Mouse (Mus musculus): ENCODE data around the gene Zfp383. TPM values are rescaled to one million over a fixed set of nuclear protein-coding genes. Genes with fewer than 3 reads are reported as not detected.
"Not testable (repeated sequence)": the region's sequence is repeated elsewhere in the genome, so short reads cannot be mapped to it uniquely, and the experiment has no call there.

The Zfp383 gene
- total RNA-seq, 2 experiments from 2014 or later: 5.2 to 5.8 TPM

- no peak for DNase-seq (ENCODE audit: low spot score in 2 of 2)
Observed at GRCm38 (mm10) chr7:29938856-29939255, 30.8 kb downstream of the Zfp383 start.

GRCm38 (mm10) chr7:29941027-29941426 is 33.0 kb downstream of the Zfp383 start:
- no peak for DNase-seq (ENCODE audit: low spot score in 2 of 2)

- no peak for DNase-seq (ENCODE audit: low spot score in 2 of 2)
Observed at GRCm38 (mm10) chr7:29942740-29943139, 34.7 kb downstream of the Zfp383 start.

- DNase-seq (ENCODE audit: low spot score in 2 of 2): no peak
Observed at GRCm38 (mm10) chr7:29943720-29944119, 35.7 kb downstream of the Zfp383 start.

GRCm38 (mm10) chr7:29944201-29944600 is 36.2 kb downstream of the Zfp383 start:
- DNase-seq (ENCODE audit: low spot score in 2 of 2): no peak

GRCm38 (mm10) chr7:29953086-29953485 is 45.1 kb downstream of the Zfp383 start:
- DNase-seq (ENCODE audit: low spot score in 2 of 2): no peak

GRCm38 (mm10) chr7:29953513-29954401 is 45.7 kb downstream of the Zfp383 start, which contains the start of gene Zfp74:
Gene Zfp74, minus strand, starts transcription at chr7:29954089.
- peak; percentile 64 to 76 for DNase-seq (ENCODE audit: low spot score in 2 of 2)

GRCm38 (mm10) chr7:29954731-29955130 is 46.7 kb downstream of the Zfp383 start:
- DNase-seq (ENCODE audit: low spot score in 2 of 2): peak; percentile 28 to 34

- DNase-seq (ENCODE audit: low spot score in 2 of 2): no peak
Observed at GRCm38 (mm10) chr7:29956257-29956656, 48.2 kb downstream of the Zfp383 start.

GRCm38 (mm10) chr7:29958125-29958724 is 50.2 kb downstream of the Zfp383 start:
- DNase-seq (ENCODE audit: low spot score in 2 of 2): no peak

- DNase-seq (ENCODE audit: low spot score in 2 of 2): no peak
Observed at GRCm38 (mm10) chr7:29959004-29959403, 51.0 kb downstream of the Zfp383 start.

GRCm38 (mm10) chr7:29965115-29965810 is 57.2 kb downstream of the Zfp383 start:
- DNase-seq (ENCODE audit: low spot score in 2 of 2): not testable (repeated sequence)

Small RNA genes within 50 kb of the gene (microRNA-seq; reads per million reads assigned to microRNA genes)
- gene Mir7668 (ENCODE audit: borderline number of aligned reads in 2 of 2): 0 reads per million in 2 experiments

Other genes with a start within 250 kb of the Zfp383 start
- gene Catsperg2, start 181.2 kb upstream of the Zfp383 start, total RNA-seq (2021): not detected
- 10 to 100 TPM; 14.8 to 15.2 TPM for gene Zfp84, start 139.7 kb upstream of the Zfp383 start, total RNA-seq (2021)
- gene Zfp30, start 124.2 kb upstream of the Zfp383 start, total RNA-seq (2021): 1 to 10 TPM; 2.5 to 2.7 TPM
- 10 to 100 TPM; 15.2 to 19.0 TPM for gene Zfp790, start 92.1 kb upstream of the Zfp383 start, total RNA-seq (2021)
- 1 to 10 TPM in 1 of 2 experiments, under 1 TPM in 1; 0.53 to 2.2 TPM for gene Zfp940, start 54.6 kb upstream of the Zfp383 start, total RNA-seq (2021)
- gene Zfp420, start 48.2 kb upstream of the Zfp383 start, total RNA-seq (2021): 1 to 10 TPM; 6.3 to 6.8 TPM
- 10 to 100 TPM in 1 of 2 experiments, 1 to 10 TPM in 1; 9.2 to 10.2 TPM for gene Zfp27, start 1.7 kb upstream of the Zfp383 start, total RNA-seq (2021)
- gene Zfp74, start 45.9 kb downstream of the Zfp383 start, total RNA-seq (2021): 10 to 100 TPM in 1 of 2 experiments, 1 to 10 TPM in 1; 8.6 to 10.0 TPM
- gene Zfp568, start 75.7 kb downstream of the Zfp383 start, total RNA-seq (2021): 10 to 100 TPM in 1 of 2 experiments, 1 to 10 TPM in 1; 8.9 to 10.6 TPM
- gene Zfp14, start 143.2 kb downstream of the Zfp383 start, total RNA-seq (2021): 1 to 10 TPM; 3.0 TPM
- gene Zfp82, start 164.7 kb downstream of the Zfp383 start, total RNA-seq (2021): 1 to 10 TPM; 2.0 to 2.3 TPM
- not detected for gene Gm26920, start 182.2 kb downstream of the Zfp383 start, total RNA-seq (2021)
- gene Zfp566, start 182.3 kb downstream of the Zfp383 start, total RNA-seq (2021): 1 to 10 TPM; 2.9 to 4.1 TPM
- 10 to 100 TPM; 38.4 to 45.1 TPM for gene Zfp260, start 186.6 kb downstream of the Zfp383 start, total RNA-seq (2021)
- gene Zfp382, start 213.7 kb downstream of the Zfp383 start, total RNA-seq (2021): 1 to 10 TPM; 3.2 to 5.1 TPM

Measured in adrenal gland, adult 18-20 months (tissue).